Mouse (Mus musculus) liver, adult 2 months (tissue): Measurements from ENCODE around the gene Fto.

Source experiments
- CTCF ChIP-seq: fragments of 200-500 bp; IDR thresholded peaks from 2 replicates; pipeline ENCODE4 v1.5.1; 2011; ENCODE audit warnings: low read depth, low read length, control low read depth
- POLR2A ChIP-seq: fragments of 200-500 bp; IDR thresholded peaks from 2 replicates; pipeline ENCODE4 v1.6.1; 2011; ENCODE audit warnings: low read length, control low read depth; ENCODE audit not compliant: insufficient read depth; ENCODE audit errors: extremely low read depth

DNA sequence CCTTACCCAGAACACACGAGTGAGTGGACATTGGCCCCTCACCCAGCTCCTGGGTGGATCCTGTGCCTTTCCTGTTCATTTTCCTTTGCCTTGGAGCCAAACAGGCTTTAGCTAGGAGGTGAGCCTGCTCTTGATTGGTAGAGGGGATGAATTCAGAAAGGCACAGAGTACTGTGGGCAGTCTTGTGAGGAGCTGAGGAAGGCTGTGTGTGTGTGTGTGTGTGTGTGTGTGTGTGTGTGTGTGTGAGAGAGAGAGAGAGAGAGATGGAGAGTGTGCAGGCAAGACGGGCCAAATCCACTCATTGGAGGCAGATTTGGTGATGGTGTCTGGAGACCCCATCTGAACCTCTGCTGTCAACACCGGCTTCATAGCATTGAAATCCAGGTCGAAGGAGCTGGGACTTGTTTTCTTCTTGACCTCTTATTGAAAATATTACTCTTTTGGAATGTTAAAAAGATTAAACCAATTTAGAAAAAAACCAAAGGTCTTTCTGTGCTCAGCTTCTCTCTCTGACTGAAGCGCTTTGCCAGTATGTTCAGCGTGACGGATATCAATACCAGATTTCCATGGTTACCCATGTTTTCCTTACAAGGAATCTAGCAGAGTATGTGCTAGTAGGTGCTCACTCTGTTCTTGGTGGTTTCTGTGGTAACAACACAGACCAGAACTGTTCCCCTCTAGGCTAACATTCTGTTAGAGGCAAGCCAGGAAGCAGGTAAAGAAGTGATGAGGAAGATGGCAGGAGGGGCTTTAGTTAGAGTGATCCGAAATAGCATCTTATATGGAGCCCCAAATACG, 59.7 kb downstream of the Fto start:
- TF ChIP-seq CTCF (no peak), POLR2A (no peak)
